Mouse (Mus musculus): ENCODE measurements around the gene Pip5k1c.

Gene Pip5k1c

GRCm38 (mm10) chr10:81279496-81279895 is 13.3 kb upstream of the Pip5k1c start:
- no peak for DNase-seq (ENCODE audit: inconsistent age in 2 of 2, low spot score in 1 of 2)

DNA sequence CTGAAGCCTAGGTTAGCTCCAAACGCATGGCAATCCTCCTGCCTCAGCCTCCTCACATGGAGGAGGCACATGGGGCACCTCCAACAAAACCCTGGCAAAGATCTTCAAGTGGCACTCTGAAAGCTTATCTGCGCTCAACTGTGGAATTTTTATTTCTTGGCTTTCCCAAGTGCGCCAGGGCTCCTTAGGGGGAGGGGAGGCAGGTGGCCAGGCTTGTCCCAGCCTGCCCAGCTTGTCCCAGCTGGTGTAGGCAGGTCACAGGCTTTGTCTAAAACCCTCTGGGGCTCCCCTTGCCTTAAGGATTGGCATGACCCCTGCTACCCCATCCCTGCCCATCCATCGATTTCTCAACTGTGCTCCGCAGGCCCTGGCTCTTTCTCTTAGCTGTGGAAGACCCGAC is 8.6 kb upstream of the Pip5k1c start:
- no peak for DNase-seq (ENCODE audit: inconsistent age in 2 of 2, low spot score in 1 of 2)

GRCm38 (mm10) chr10:81284719-81285118 is 8.0 kb upstream of the Pip5k1c start:
- no peak for DNase-seq (ENCODE audit: inconsistent age in 2 of 2, low spot score in 1 of 2)

GRCm38 (mm10) chr10:81285694-81286450 is 6.9 kb upstream of the Pip5k1c start:
- DNase-seq (ENCODE audit: inconsistent age in 2 of 2, low spot score in 1 of 2): peak; percentile 86 to 94

DNA sequence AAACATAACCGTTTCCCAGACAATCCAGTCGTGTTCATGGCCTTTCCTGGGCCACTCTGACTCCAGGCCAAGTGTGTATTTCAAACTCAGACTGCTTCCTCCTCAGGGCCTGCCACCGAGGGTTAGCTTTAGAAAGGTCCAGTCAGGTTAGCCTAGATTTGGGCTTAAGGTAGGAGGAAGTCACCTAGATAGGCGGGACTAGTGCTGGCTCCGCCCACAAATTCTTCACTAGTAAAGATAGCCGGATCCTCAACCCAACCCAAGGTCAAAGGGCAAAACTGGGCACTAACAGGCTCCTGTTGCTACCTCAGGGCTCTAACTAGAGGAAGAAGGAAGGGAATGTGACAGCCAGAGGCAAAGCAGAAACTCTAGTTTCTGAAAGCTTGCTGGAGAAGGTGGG is 6.2 kb upstream of the Pip5k1c start:
- no peak for DNase-seq (ENCODE audit: inconsistent age in 2 of 2, low spot score in 1 of 2)

GRCm38 (mm10) chr10:81287513-81288157 is 5.1 kb upstream of the Pip5k1c start:
- peak in 1 of 2 experiments; percentile 80 for DNase-seq (ENCODE audit: inconsistent age in 2 of 2, low spot score in 1 of 2)

DNA sequence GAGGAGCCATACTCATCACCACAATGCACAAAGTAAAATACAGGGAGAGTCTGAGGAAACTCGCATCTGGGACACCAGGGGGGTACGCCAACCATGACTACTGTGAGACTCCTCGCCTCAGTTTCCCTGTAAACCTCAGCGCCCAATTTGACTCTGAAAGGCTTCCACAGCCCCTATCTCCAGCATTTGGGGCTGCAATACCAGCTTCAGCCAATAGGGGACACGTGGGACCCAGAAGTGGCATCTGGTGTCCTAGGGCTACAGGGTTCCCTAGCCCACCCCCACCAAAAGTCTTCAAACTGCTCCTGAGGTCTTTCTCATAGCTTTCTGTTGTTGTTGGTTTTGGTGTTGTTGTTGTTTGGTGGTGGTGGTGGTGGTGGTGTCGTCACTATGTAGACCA is 4.2 kb upstream of the Pip5k1c start:
- peak in 1 of 2 experiments; percentile 74 for DNase-seq (ENCODE audit: inconsistent age in 2 of 2, low spot score in 1 of 2)

- DNase-seq (ENCODE audit: inconsistent age in 2 of 2, low spot score in 1 of 2): peak; percentile 66 to 81
Observed at GRCm38 (mm10) chr10:81289278-81289677, 3.5 kb upstream of the Pip5k1c start.

- DNase-seq (ENCODE audit: inconsistent age in 2 of 2, low spot score in 1 of 2): peak in 1 of 2 experiments; percentile 50
Observed at GRCm38 (mm10) chr10:81289811-81290210, 3.0 kb upstream of the Pip5k1c start.

- DNase-seq (ENCODE audit: inconsistent age in 2 of 2, low spot score in 1 of 2): peak in 1 of 2 experiments; percentile 56
Observed at GRCm38 (mm10) chr10:81290698-81291460, 1.9 kb upstream of the Pip5k1c start.

DNA sequence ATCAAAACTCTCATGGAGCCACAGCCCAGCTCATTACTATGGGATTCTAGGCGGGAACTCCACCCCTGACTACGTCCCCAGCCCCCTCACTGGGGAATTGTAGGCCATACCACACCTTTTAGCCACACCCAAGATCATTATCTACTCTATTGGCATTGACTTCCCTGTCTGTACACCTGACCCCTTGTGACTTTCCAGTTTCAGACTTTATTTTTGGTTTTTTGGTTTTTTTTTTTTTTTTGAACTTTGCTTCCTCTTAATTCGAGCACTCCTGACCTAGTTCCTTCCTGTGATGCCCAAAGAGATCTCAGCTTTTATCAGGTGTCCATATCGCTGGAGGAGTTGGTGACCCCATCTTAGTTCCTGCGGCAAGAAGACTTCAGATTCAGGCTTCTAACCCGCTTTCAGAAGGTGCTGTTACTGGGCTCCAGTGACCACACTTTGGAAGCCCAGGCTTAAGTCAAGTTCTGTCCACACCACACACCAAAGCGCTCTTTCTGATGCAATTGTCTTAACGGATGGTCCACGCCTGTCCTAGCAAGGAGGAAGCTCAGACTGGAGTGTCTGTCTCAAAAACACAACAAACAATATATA is 1.2 kb upstream of the Pip5k1c start, which contains the start of gene Tjp3:
Tjp3 (minus strand) TSS at position 71 of the 594 bp plus-strand sequence.
- no peak for DNase-seq (ENCODE audit: inconsistent age in 2 of 2, low spot score in 1 of 2)

DNA sequence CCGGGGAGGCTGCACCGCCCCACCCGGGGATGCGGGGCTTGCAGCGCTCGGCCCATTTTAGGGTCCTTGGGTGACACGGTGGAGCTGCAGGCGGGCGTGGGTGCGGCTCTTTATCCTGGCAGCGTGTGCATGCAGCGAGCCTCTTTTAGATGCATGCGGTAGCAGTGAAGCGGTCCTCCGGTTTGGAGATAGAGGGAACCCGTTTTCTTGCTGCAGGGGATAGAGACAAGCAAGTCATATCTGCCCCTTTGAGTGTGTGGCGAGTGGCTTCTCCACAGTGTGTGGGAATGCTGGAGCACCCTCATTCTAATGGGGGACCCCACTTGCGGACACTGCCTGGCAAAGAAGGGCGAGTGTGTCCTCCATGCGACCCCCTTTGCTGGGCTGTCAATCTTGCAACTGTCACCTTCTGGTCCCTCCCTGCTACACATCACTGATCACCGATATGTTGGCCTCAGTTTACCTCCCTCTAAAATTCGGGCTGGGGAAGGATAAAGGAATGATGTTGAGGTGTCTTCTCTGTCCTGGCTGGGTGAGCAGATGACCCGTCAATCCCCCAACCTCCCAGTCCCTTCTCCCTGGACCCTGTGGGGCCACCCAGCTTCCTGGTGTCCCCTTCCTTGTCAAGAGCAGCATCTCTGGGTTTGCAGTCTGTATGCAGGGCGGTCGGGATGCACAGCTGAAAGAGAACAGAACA is 719 bp downstream of the Pip5k1c start:
- DNase-seq (ENCODE audit: inconsistent age in 2 of 2, low spot score in 1 of 2): no peak

- no peak for DNase-seq (ENCODE audit: inconsistent age in 2 of 2, low spot score in 1 of 2)
Observed at GRCm38 (mm10) chr10:81294442-81294841, 1.7 kb downstream of the Pip5k1c start.

DNA sequence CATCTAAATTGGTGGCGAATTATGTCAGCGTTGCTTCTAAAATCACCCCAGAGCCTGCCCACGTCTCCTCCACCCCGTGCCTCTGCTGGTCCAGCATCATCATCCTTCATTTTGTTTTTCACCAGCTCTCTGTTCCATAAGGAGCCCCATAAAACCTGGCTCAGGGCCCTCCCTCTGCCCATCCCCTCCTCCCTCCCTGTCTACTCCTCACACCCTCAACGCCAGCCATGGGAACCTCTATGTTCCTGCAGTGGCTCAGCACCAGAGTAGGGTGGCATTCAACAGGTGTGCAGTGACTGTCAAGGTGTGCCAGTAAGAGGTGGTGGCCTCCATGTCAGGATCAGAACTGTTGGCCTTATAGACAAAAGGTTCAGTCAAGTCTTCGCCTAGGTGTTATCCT is 2.4 kb downstream of the Pip5k1c start:
- no peak for DNase-seq (ENCODE audit: inconsistent age in 2 of 2, low spot score in 1 of 2)

GRCm38 (mm10) chr10:81297246-81297645 is 4.5 kb downstream of the Pip5k1c start:
- DNase-seq (ENCODE audit: inconsistent age in 2 of 2, low spot score in 1 of 2): no peak

- peak; percentile 67 to 81 for DNase-seq (ENCODE audit: inconsistent age in 2 of 2, low spot score in 1 of 2)
Observed at GRCm38 (mm10) chr10:81297845-81298244, 5.1 kb downstream of the Pip5k1c start.

DNA sequence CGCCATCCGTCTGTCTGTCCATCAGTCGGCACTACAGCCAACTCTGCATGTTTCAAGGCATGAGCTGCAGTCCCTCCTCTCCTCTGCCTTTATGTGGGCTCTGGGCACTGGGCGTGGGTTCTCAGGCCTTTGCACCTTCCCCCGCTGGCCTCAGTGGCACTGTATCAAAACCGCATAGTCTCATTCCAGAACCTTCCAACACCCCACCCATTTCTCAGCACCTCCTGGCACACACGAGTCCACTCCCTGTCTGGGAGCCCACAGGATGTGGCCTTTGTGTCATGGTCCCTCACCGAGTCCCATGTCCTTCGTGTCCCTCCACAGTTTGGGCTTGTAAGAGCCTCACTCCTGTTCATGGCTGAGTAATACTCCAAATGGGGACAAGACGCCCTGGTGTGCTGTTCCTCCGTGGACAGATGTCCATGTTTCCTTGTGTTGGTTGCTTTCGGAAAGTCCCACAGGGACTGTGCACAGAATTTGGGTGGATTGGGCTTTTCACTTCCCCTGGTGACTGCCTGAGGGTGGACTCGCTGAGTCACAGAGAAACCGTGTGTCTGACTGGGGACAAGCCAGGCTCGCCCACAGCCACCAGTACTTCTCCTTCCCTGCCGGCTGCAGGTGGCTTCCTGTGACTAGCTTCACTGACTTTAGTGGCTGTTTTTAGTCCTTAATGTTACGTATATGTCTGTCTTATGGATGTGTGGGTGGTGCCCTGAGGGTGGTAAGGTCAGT is 5.8 kb downstream of the Pip5k1c start:
- peak in 1 of 2 experiments; percentile 47 for DNase-seq (ENCODE audit: inconsistent age in 2 of 2, low spot score in 1 of 2)

DNA sequence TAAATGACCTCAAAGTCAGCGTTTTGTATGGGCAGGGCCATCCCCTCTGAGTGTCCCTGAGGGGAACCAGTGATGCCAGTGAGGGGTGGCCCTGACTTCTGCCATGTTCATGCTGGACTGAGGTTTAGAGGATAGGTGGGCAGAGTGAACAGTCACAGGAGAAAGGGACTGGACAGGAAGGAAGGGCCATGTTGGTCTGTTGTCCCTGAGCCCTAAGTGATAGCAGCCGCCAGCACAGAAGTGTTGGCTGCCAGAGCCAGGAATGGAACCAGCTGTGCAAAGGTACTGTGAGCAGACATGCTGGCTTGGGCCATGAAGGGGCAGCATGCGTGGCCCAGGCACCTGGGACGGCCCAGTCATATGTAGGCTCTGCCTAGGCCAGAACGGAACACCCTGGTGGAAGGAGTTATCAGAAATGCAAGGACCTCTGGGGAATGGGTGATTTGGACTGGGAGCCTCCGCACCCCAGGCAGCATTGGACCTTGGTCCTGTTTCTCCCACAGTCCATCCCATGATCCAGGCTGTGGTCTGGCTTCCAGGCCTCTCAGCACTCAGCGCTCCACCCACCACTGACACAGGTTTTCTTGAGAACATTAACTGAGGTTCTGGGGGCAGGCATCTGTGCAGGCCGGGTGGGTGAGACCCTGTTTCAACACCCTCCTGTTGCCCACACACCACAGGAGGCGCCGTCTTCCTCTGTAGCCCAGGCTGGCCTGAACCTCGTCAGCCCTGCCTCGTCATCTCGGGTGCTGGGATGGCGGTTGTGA is 7.0 kb downstream of the Pip5k1c start:
- no peak for DNase-seq (ENCODE audit: inconsistent age in 2 of 2, low spot score in 1 of 2)

GRCm38 (mm10) chr10:81300352-81300907 is 7.7 kb downstream of the Pip5k1c start:
- DNase-seq (ENCODE audit: inconsistent age in 2 of 2, low spot score in 1 of 2): no peak
